Mouse (Mus musculus): Measurements from ENCODE around the gene Nupl1. TPM values are rescaled to one million over a fixed set of nuclear protein-coding genes. Genes with fewer than 3 reads are reported as not detected.

The Nupl1 gene
- 0.06 and 0.13 TPM in 2 replicates for polyA plus RNA-seq (2015; fragmentation: Nextera tagmentation; extraction: Ambion mirVana)

- DNase-seq (ENCODE audit: low spot score), result peak; percentile 99
- ATAC-seq (ENCODE audit: low FRiP score, low TSS enrichment), result peak; percentile 100
- H3K4me1 ChIP-seq (replicated peaks; ENCODE audit: control insufficient read depth, insufficient read depth), result no peaks in the 10 kb centered on the region
- H3K27ac ChIP-seq (replicated peaks), result peak within 1 kb of the TSS; percentile 94
- H3K9ac ChIP-seq (ENCODE audit: low read length), result peak within 1 kb of the TSS; percentile 96
- peak; percentile 99 for TF ChIP-seq EP300 (optimal IDR thresholded peaks at IDR 0.05)
- TF ChIP-seq CTCF (IDR thresholded peaks at IDR 0.05; ENCODE audit: low read depth), result peak; percentile 24; the same call in 1 of the 2 replicates
- no peaks in the 10 kb centered on the region for H3K9me3 ChIP-seq (ENCODE audit: control insufficient read depth, low read length)
- H3K4me3 ChIP-seq (ENCODE audit: low read depth, low read length), result peak within 1 kb of the TSS; percentile 93
- H3K4me2 ChIP-seq (replicated peaks; ENCODE audit: low read depth), result peak within 1 kb of the TSS; percentile 95
- no peaks in the 10 kb centered on the region for H3K36me3 ChIP-seq (ENCODE audit: control insufficient read depth, insufficient read depth, low read length)
- H3K27me3 ChIP-seq (ENCODE audit: control insufficient read depth, insufficient read depth, low read length), result no peaks in the 10 kb centered on the region
- under 1% methylated on average over 62 of the region's 62 CpGs for WGBS
Measured at GRCm38 (mm10) chr14:60251281-60252003, at the start of gene Nupl1, which contains the start of gene Gm49336. Nupl1 (minus strand) TSS chr14:60251431. Gm49336 (minus strand) TSS chr14:60251507.

- ATAC-seq (ENCODE audit: low FRiP score, low TSS enrichment), result no peak
- H3K9me3 ChIP-seq (ENCODE audit: control insufficient read depth, low read length), result no peaks in the 10 kb centered on the region
Measured at GRCm38 (mm10) chr14:60301024-60301423, 49.8 kb upstream of the Nupl1 start.

GRCm38 (mm10) chr14:60300224-60300991 is 49.2 kb upstream of the Nupl1 start:
- no peak overlapping the region for H3K9ac ChIP-seq (ENCODE audit: low read length)
- 66% methylated on average over 14 of the region's 14 CpGs for WGBS
- TF ChIP-seq CTCF (IDR thresholded peaks at IDR 0.05; ENCODE audit: low read depth) (peak; percentile 51), EP300 (optimal IDR thresholded peaks at IDR 0.05) (no peak)
- peak; percentile 29 for DNase-seq (ENCODE audit: low spot score)
- H3K9me3 ChIP-seq (ENCODE audit: control insufficient read depth, low read length), result no peaks in the 10 kb centered on the region
- peaks cover 15% of the 10 kb centered on the region; the same call in 1 of the 2 replicates for H3K36me3 ChIP-seq (ENCODE audit: control insufficient read depth, insufficient read depth, low read length)
- ATAC-seq (ENCODE audit: low FRiP score, low TSS enrichment), result 0 out of 2 replicates have a peak, but pooled peaks have one; percentile 53
- H3K4me2 ChIP-seq (replicated peaks; ENCODE audit: low read depth), result no peak overlapping the region
- H3K27ac ChIP-seq (replicated peaks), result peak overlapping the region; percentile 30
- no peaks in the 10 kb centered on the region for H3K27me3 ChIP-seq (ENCODE audit: control insufficient read depth, insufficient read depth, low read length)
- H3K4me1 ChIP-seq (replicated peaks; ENCODE audit: control insufficient read depth, insufficient read depth), result no peaks in the 10 kb centered on the region
- no peak overlapping the region for H3K4me3 ChIP-seq (ENCODE audit: low read depth, low read length)

More at GRCm38 (mm10) chr14:60301024-60301423, 49.8 kb upstream of the Nupl1 start:
- H3K4me1 ChIP-seq (replicated peaks; ENCODE audit: control insufficient read depth, insufficient read depth), result no peaks in the 10 kb centered on the region
- 43% methylated on average over 6 of the region's 6 CpGs for WGBS
- no peak for TF ChIP-seq CTCF (IDR thresholded peaks at IDR 0.05; ENCODE audit: low read depth)
- TF ChIP-seq EP300 (optimal IDR thresholded peaks at IDR 0.05), result no peak
- H3K9ac ChIP-seq (ENCODE audit: low read length), result no peak overlapping the region
- H3K4me2 ChIP-seq (replicated peaks; ENCODE audit: low read depth), result no peak overlapping the region
- no peak overlapping the region for H3K4me3 ChIP-seq (ENCODE audit: low read depth, low read length)
- peak overlapping the region; percentile 30; the same call in 1 of the 2 replicates for H3K27ac ChIP-seq (replicated peaks)
- DNase-seq (ENCODE audit: low spot score), result no peak
- H3K27me3 ChIP-seq (ENCODE audit: control insufficient read depth, insufficient read depth, low read length), result no peaks in the 10 kb centered on the region
- peaks cover 15% of the 10 kb centered on the region; the same call in 1 of the 2 replicates for H3K36me3 ChIP-seq (ENCODE audit: control insufficient read depth, insufficient read depth, low read length)

GRCm38 (mm10) chr14:60295531-60295930 is 44.3 kb upstream of the Nupl1 start:
- no peaks in the 10 kb centered on the region for H3K27me3 ChIP-seq (ENCODE audit: control insufficient read depth, insufficient read depth, low read length)
- no peak overlapping the region for H3K4me3 ChIP-seq (ENCODE audit: low read depth, low read length)
- DNase-seq (ENCODE audit: low spot score), result no peak
- no peaks in the 10 kb centered on the region for H3K9me3 ChIP-seq (ENCODE audit: control insufficient read depth, low read length)
- no peak overlapping the region for H3K27ac ChIP-seq (replicated peaks)
- H3K4me2 ChIP-seq (replicated peaks; ENCODE audit: low read depth), result no peak overlapping the region
- H3K4me1 ChIP-seq (replicated peaks; ENCODE audit: control insufficient read depth, insufficient read depth), result no peaks in the 10 kb centered on the region
- ATAC-seq (ENCODE audit: low FRiP score, low TSS enrichment), result no peak
- H3K9ac ChIP-seq (ENCODE audit: low read length), result no peak overlapping the region
- WGBS, result 44% methylated on average over 1 of the region's 1 CpGs
- peaks cover 19% of the 10 kb centered on the region for H3K36me3 ChIP-seq (ENCODE audit: control insufficient read depth, insufficient read depth, low read length)
- TF ChIP-seq EP300 (optimal IDR thresholded peaks at IDR 0.05), result no peak
- TF ChIP-seq CTCF (IDR thresholded peaks at IDR 0.05; ENCODE audit: low read depth), result no peak

- no peaks in the 10 kb centered on the region for H3K9me3 ChIP-seq (ENCODE audit: control insufficient read depth, low read length)
- H3K4me2 ChIP-seq (replicated peaks; ENCODE audit: low read depth), result no peak overlapping the region
- no peak for DNase-seq (ENCODE audit: low spot score)
- no peaks in the 10 kb centered on the region for H3K27me3 ChIP-seq (ENCODE audit: control insufficient read depth, insufficient read depth, low read length)
- no peak overlapping the region for H3K27ac ChIP-seq (replicated peaks)
- TF ChIP-seq CTCF (IDR thresholded peaks at IDR 0.05; ENCODE audit: low read depth) (no peak), EP300 (optimal IDR thresholded peaks at IDR 0.05) (no peak)
- H3K36me3 ChIP-seq (ENCODE audit: control insufficient read depth, insufficient read depth, low read length), result peaks cover 13% of the 10 kb centered on the region
- H3K4me1 ChIP-seq (replicated peaks; ENCODE audit: control insufficient read depth, insufficient read depth), result no peaks in the 10 kb centered on the region
- 83% methylated on average over 4 of the region's 4 CpGs for WGBS
- H3K9ac ChIP-seq (ENCODE audit: low read length), result no peak overlapping the region
- no peak for ATAC-seq (ENCODE audit: low FRiP score, low TSS enrichment)
- no peak overlapping the region for H3K4me3 ChIP-seq (ENCODE audit: low read depth, low read length)
Measured at GRCm38 (mm10) chr14:60290363-60290762, 39.1 kb upstream of the Nupl1 start.

Data from stomach, postnatal 0 days (tissue).